ENCODE assay signal across 14 mouse cellular contexts in genomic region chr10:86321194-86321593, GRCm38 (mm10). TPM values are rescaled to one million over a fixed set of nuclear protein-coding genes. Genes with fewer than 3 reads are reported as not detected.
A peak's percentile ranks its signal among the peaks of the same experiment; 100 is the strongest.
DNase-seq lines count a peak whose midpoint lies in the region; ATAC-seq and TF ChIP-seq lines count a peak whose summit lies in the region.
"Had no signal": no experiment of that assay in that cellular context is flagged by ENCODE, and none has a peak within 500 bp of the region (broad histone marks: within the 10 kb centered on the region; RNA-seq: fewer than 3 reads in every experiment).

No protein-coding gene starts in this region.

- intact Hi-C loops in gastrocnemius, adult 2 months (cut with DNase I): loop anchor here (5.0 kb wide), 1 partner anchor 51 kb away; no protein-coding TSS in a partner anchor

- DNase-seq in forebrain, embryonic 10.5 days (ENCODE audit: extremely low spot score, low spot score): no peak
- DNase-seq in forebrain, embryonic 11.5 days (ENCODE audit: low spot score): no peak
- no peak for DNase-seq in hindbrain, embryonic 10.5 days (ENCODE audit: low spot score)
- no peak for DNase-seq in hindbrain, embryonic 14.5 days (ENCODE audit: low spot score)
- peak; percentile 89 for DNase-seq in gastrocnemius, adult 2 months
- DNase-seq in right cerebral cortex, adult 18-20 months: no peak
- no peak for DNase-seq in kidney, postnatal 25 days
- DNase-seq: adrenal gland, postnatal 25 days; cerebellum, adult 18-20 months; liver had no signal

- 0 out of 2 replicates have a peak overlapping the region, but pooled peaks have one; percentile 25 for H3K27ac ChIP-seq in forebrain, embryonic 10.5 days
- no peak overlapping the region for H3K27ac ChIP-seq in forebrain, embryonic 11.5 days (ENCODE audit: low read depth, low read length)
- peak overlapping the region; percentile 50; the same call in 1 of the 2 replicates for H3K27ac ChIP-seq in hindbrain, embryonic 10.5 days
- no peak overlapping the region for H3K27ac ChIP-seq in hindbrain, embryonic 14.5 days
- 0 out of 2 replicates have a peak overlapping the region, but pooled peaks have one; percentile 6 for H3K27ac ChIP-seq in brown adipose tissue, adult 24 weeks (replicated peaks; ENCODE audit: low read depth, low read length)
- H3K27ac ChIP-seq in gastrocnemius, adult 2 months: peak overlapping the region; percentile 83
- H3K27ac ChIP-seq: kidney, embryonic 15.5 days; lung, embryonic 15.5 days had no signal

- H3K9ac ChIP-seq in forebrain, embryonic 11.5 days (ENCODE audit: low read length): no peak overlapping the region
- H3K9ac ChIP-seq in hindbrain, embryonic 14.5 days: no peak overlapping the region
- H3K9ac ChIP-seq: kidney, embryonic 15.5 days; lung, embryonic 15.5 days had no signal

- TF ChIP-seq CTCF in gastrocnemius, adult 2 months (IDR thresholded peaks at IDR 0.05): no peak

- H3K27me3 ChIP-seq in forebrain, embryonic 10.5 days (ENCODE audit: poor library complexity, severe bottlenecking): peaks cover 10% of the 10 kb centered on the region; the same call in 1 of the 2 replicates
- H3K27me3 ChIP-seq in forebrain, embryonic 11.5 days (ENCODE audit: control insufficient read depth, insufficient read depth, low read length): no peaks in the 10 kb centered on the region
- peaks cover 4% of the 10 kb centered on the region; the same call in 1 of the 2 replicates for H3K27me3 ChIP-seq in hindbrain, embryonic 10.5 days (ENCODE audit: insufficient read depth, poor library complexity, severe bottlenecking)
- no peaks in the 10 kb centered on the region for H3K27me3 ChIP-seq in hindbrain, embryonic 14.5 days (ENCODE audit: control insufficient read depth, insufficient read depth, low read length)
- H3K27me3 ChIP-seq: kidney, embryonic 15.5 days; lung, embryonic 15.5 days had no signal

- 75% methylated on average over 8 of the region's 8 CpGs for WGBS in forebrain, embryonic 10.5 days
- 77% methylated on average over 8 of the region's 8 CpGs for WGBS in forebrain, embryonic 11.5 days
- 82% methylated on average over 8 of the region's 8 CpGs for WGBS in hindbrain, embryonic 10.5 days
- WGBS in hindbrain, embryonic 14.5 days: 81% methylated on average over 8 of the region's 8 CpGs

- ATAC-seq in forebrain, embryonic 11.5 days (replicated peaks; ENCODE audit: low FRiP score): no peak
- ATAC-seq in hindbrain, embryonic 14.5 days (ENCODE audit: low FRiP score): no peak

- H3K4me2 ChIP-seq in forebrain, embryonic 11.5 days (ENCODE audit: low read depth, low read length, severe bottlenecking): no peak overlapping the region
- H3K4me2 ChIP-seq in hindbrain, embryonic 14.5 days (replicated peaks): no peak overlapping the region
- H3K4me2 ChIP-seq: kidney, embryonic 15.5 days; lung, embryonic 15.5 days had no signal

- no peaks in the 10 kb centered on the region for H3K9me3 ChIP-seq in forebrain, embryonic 10.5 days
- no peaks in the 10 kb centered on the region for H3K9me3 ChIP-seq in forebrain, embryonic 11.5 days (ENCODE audit: control insufficient read depth, low read length)
- H3K9me3 ChIP-seq in hindbrain, embryonic 10.5 days: no peaks in the 10 kb centered on the region
- H3K9me3 ChIP-seq in hindbrain, embryonic 14.5 days (ENCODE audit: control insufficient read depth, low read length): no peaks in the 10 kb centered on the region
- H3K9me3 ChIP-seq: kidney, embryonic 15.5 days; lung, embryonic 15.5 days had no signal

- no peak overlapping the region for H3K4me3 ChIP-seq in forebrain, embryonic 10.5 days
- H3K4me3 ChIP-seq in forebrain, embryonic 11.5 days (ENCODE audit: low read depth, low read length): no peak overlapping the region
- no peak overlapping the region for H3K4me3 ChIP-seq in hindbrain, embryonic 10.5 days
- no peak overlapping the region for H3K4me3 ChIP-seq in hindbrain, embryonic 14.5 days (replicated peaks; ENCODE audit: low read length)
- H3K4me3 ChIP-seq in brown adipose tissue, adult 24 weeks (ENCODE audit: insufficient read depth, low read depth, low read length): no peak overlapping the region
- H3K4me3 ChIP-seq in gastrocnemius, adult 2 months: peak overlapping the region; percentile 25
- H3K4me3 ChIP-seq: kidney, embryonic 15.5 days; lung, embryonic 15.5 days had no signal

- H3K36me3 ChIP-seq in forebrain, embryonic 10.5 days (replicated peaks): no peaks in the 10 kb centered on the region
- H3K36me3 ChIP-seq in forebrain, embryonic 11.5 days (ENCODE audit: control insufficient read depth, insufficient read depth, low read length): no peaks in the 10 kb centered on the region
- no peaks in the 10 kb centered on the region for H3K36me3 ChIP-seq in hindbrain, embryonic 10.5 days
- H3K36me3 ChIP-seq in hindbrain, embryonic 14.5 days (replicated peaks; ENCODE audit: control insufficient read depth, insufficient read depth): no peaks in the 10 kb centered on the region; the same call in 1 of the 2 replicates
- H3K36me3 ChIP-seq: lung, embryonic 15.5 days had no signal

- H3K4me1 ChIP-seq in forebrain, embryonic 10.5 days: peaks cover 46% of the 10 kb centered on the region
- H3K4me1 ChIP-seq in forebrain, embryonic 11.5 days (replicated peaks; ENCODE audit: control insufficient read depth, insufficient read depth, low read length): no peaks in the 10 kb centered on the region; the same call in 1 of the 2 replicates
- peaks cover 47% of the 10 kb centered on the region for H3K4me1 ChIP-seq in hindbrain, embryonic 10.5 days (replicated peaks)
- peaks cover 11% of the 10 kb centered on the region; the same call in 1 of the 2 replicates for H3K4me1 ChIP-seq in hindbrain, embryonic 14.5 days (replicated peaks; ENCODE audit: control insufficient read depth, insufficient read depth, low read length)
- peaks cover 47% of the 10 kb centered on the region for H3K4me1 ChIP-seq in brown adipose tissue, adult 24 weeks (ENCODE audit: control insufficient read depth, insufficient read depth, insufficient read length, low read length)

RNA-seq across cellular contexts. Expression of gene Timp3, which starts 21.0 kb away (rescaled TPM):
- 22.1 and 22.4 TPM in 2 replicates for polyA plus RNA-seq in forebrain, embryonic 10.5 days (2016; fragmentation: Nextera tagmentation; extraction: Ambion mirVana)
- 20.4 and 21.1 TPM in 2 replicates for polyA plus RNA-seq in forebrain, embryonic 11.5 days (2014; fragmentation: Nextera tagmentation; extraction: Ambion mirVana)
- 24.8 and 31.4 TPM in 2 replicates for polyA plus RNA-seq in hindbrain, embryonic 10.5 days (2016; fragmentation: Nextera tagmentation; extraction: Ambion mirVana)
- polyA plus RNA-seq in hindbrain, embryonic 14.5 days (2014; fragmentation: Nextera tagmentation; extraction: Ambion mirVana): 42.5 and 45.1 TPM in 2 replicates
- 63.4 and 130 TPM in 2 replicates for polyA plus RNA-seq in brown adipose tissue, adult 24 weeks (2012; ENCODE audit: insufficient read depth, insufficient read length, missing spikeins)
- 10 to 100 TPM; 71.5 to 81.6 TPM for total RNA-seq in gastrocnemius, adult 2 months (2021)
- total RNA-seq: monocyte, adult 5-6 weeks had no signal

Comparison
In these comparisons a context has a peak if more than half of its experiments do, and no peak if none do; other contexts are left out.
1. H3K27ac ChIP-seq: peak in forebrain, embryonic 10.5 days (single experiment), hindbrain, embryonic 10.5 days (single experiment), brown adipose tissue, adult 24 weeks (single experiment) and gastrocnemius, adult 2 months (single experiment); none in forebrain, embryonic 11.5 days (single experiment) and hindbrain, embryonic 14.5 days (single experiment).